Mouse (Mus musculus) embryonic fibroblast, embryonic 13.5 days (primary cell): Measurements from ENCODE around the gene Selenop. TPM values are rescaled to one million over a fixed set of nuclear protein-coding genes. Genes with fewer than 3 reads are reported as not detected.

Source experiments
- H3K27ac ChIP-seq: 2 replicates; pipeline ENCODE4 v1.5.1; 2012; ENCODE audit warnings: low read length, control low read depth, inconsistent platforms; ENCODE audit not compliant: insufficient read depth
- H3K4me1 ChIP-seq: 2 replicates; pipeline ENCODE4 v1.6.1; 2011; ENCODE audit warnings: low read length; ENCODE audit not compliant: control insufficient read depth, insufficient read depth
- H3K4me3 ChIP-seq: 2 replicates; pipeline ENCODE4 v1.5.1; 2011; ENCODE audit warnings: mild to moderate bottlenecking, control low read depth, low read length; ENCODE audit not compliant: insufficient read depth
- CTCF ChIP-seq: IDR thresholded peaks from 2 replicates; pipeline ENCODE4 v1.5.1; 2011; ENCODE audit warnings: mild to moderate bottlenecking, control low read depth, low read length, moderate library complexity, borderline replicate concordance; ENCODE audit not compliant: insufficient read depth
- POLR2A ChIP-seq: IDR thresholded peaks from 2 replicates; pipeline ENCODE4 v1.6.1; 2011; ENCODE audit warnings: low read depth, mild to moderate bottlenecking, control low read depth, low read length, moderate library complexity
- polyA plus RNA-seq: library from polyadenylated mRNA; stranded (reverse); fragments of >200 nt; gene quantifications from 2 replicates; pipeline ENCODE4 v1.2.4, GENCODE M21; 2011; ENCODE audit warnings: low read depth; ENCODE audit not compliant: missing spikeins, insufficient read length

Gene Selenop
- polyA plus RNA-seq, 1 experiment = 38.9 TPM

DNA sequence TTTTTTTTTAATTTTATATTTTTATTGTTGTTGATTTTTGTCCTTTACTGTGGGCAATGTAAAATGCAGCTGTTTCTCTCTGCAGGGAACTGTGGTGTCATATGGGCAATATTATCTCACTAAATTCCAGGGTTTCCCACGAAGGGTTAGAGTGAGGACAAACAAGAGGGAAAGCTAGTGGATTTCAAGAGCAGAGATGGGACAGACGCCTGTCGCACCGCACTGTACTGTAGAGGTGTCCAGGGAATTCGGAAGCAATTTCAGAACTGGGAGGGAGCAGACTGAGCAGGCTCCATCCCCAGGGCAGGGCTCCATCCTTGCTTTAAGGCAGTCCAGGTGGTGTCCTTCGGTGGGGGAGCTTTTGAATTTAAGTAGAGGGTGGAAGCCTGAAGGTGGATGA is 2.9 kb downstream of the Selenop start:
- Histone ChIP-seq H3K4me3 (no peak overlapping the region), H3K27ac (no peak overlapping the region), H3K4me1 (peaks cover 3% of the 10 kb centered on the region; the same call in 1 of the 2 replicates)
- TF ChIP-seq CTCF (no peak), POLR2A (no peak)

DNA sequence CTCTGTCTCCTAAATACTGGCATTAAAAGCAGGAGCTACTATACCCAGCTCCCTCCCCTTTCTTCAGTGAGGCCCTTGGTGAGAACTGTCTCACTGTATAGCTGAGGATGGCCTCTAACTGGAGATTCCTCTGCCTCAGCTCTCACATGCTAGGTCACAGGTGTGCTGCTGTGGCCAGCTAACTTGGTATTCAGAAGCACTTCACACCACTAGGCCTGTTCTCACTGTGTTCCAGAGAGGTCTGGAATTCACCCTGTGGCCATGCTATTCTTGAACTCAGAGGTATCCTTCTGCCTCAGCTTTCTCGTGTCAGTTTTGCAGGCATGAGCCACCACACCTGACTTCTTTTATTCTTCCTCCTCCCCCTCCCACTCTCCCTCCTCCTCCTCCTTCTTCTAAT is 4.8 kb downstream of the Selenop start:
- no peak overlapping the region for H3K4me3 ChIP-seq
- no peak overlapping the region for H3K27ac ChIP-seq
- peaks cover 3% of the 10 kb centered on the region; the same call in 1 of the 2 replicates for H3K4me1 ChIP-seq
- no peak for TF ChIP-seq POLR2A
- no peak for TF ChIP-seq CTCF

DNA sequence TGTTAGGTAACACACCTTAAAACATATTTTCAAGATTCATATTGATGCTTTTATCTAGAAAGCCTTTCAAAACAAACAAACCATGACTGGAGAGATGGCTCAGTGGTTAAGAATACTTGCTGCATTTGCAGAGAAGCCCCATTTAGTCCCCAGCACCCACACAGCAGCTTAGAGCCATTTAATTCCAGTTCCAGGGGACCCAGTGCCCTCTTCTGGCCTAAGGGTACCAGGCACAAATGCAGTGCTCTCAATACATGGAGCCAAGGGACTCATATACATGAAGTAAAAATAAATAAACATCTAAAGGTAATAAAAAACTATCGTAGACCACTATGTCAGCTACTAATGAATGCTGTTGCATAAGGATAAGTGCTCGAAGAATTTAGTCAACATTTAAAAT is 9.0 kb downstream of the Selenop start:
- H3K4me1 ChIP-seq = no peaks in the 10 kb centered on the region
- H3K27ac ChIP-seq = no peak overlapping the region
- no peak overlapping the region for H3K4me3 ChIP-seq
- TF ChIP-seq POLR2A (no peak), CTCF (no peak)

DNA sequence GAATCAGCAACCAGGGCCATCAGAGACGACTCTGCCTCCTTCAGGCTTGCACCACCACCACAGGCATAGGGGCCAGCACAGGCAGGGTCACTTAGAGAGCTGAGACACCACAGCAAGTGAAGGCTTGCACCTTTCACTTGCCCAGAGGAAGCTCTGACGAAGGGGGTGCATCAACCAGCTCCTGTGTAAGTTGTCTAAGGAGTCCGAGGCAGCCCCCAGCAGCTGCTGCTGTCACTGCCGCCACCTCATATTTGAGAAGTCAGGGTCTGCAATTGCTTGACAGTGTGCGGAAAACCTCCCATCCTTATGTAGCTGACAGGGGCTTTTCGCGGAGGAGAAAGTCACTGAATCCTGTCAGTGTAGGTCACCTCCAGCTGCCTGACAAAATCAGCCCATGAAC is 10.9 kb downstream of the Selenop start:
- H3K4me1 ChIP-seq = no peaks in the 10 kb centered on the region
- H3K4me3 ChIP-seq = no peak overlapping the region
- H3K27ac ChIP-seq = no peak overlapping the region
- TF ChIP-seq POLR2A (no peak), CTCF (no peak)

DNA sequence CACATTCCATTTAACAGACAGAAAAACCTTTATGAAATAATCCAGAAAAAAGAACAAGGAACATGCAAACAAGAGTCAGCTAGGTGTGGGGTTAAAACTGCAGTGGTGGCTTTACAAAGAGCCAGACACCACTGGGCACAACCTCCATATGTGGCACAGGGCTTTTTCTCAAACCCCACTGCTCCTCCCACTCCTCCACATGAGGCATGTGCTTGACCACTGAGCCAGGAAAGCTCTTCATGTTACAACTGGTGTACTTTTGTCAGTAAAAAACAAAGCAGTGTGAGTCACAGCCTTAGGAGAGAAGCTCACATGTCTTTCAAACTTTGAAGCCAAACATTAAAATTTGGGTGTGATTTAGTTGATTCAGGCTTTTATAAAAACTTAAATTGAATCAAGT is 12.9 kb downstream of the Selenop start:
- Histone ChIP-seq H3K4me1 (no peaks in the 10 kb centered on the region), H3K27ac (no peak overlapping the region), H3K4me3 (no peak overlapping the region)
- TF ChIP-seq CTCF = no peak
- TF ChIP-seq POLR2A = no peak

DNA sequence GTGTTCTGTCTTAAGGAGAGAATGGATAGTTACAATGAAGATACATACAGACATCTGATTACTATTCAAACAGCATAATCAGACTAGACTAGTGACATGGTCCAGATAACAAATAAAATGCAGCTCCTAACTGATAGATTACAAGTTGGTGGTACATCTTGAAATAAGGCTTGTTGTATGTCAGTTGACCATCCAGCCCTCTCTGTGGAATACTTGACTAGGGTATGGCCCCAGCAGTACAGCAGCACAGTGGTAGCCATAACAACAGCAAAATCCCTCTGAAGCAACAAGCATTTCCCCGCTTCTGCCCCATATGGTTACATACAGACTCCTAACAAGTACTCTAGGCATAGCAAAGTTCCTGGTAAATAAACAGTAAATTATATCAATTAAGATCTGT is 13.4 kb downstream of the Selenop start:
- H3K4me3 ChIP-seq = no peak overlapping the region
- no peaks in the 10 kb centered on the region for H3K4me1 ChIP-seq
- no peak for TF ChIP-seq POLR2A
- no peak for TF ChIP-seq CTCF
- no peak overlapping the region for H3K27ac ChIP-seq

DNA sequence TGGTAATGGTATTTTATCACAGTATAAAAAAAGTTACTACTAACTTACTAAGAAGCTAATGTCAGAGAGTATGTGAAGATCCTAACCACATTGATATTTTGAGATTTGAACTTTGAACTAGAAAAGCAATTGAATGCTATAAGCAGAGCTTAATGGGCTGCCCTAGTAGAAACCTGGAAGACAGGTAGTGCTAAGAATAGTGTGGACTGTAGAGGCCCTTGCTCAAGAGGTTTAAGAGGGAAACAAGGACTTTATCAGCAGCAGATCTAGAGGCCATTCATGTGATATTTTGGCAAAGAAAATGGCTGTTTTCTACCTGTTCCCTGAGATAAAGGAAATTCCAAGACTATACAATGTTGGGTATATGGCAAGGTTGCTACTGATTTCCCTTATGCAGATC is 17.7 kb downstream of the Selenop start:
- TF ChIP-seq CTCF (no peak), POLR2A (no peak)
- Histone ChIP-seq H3K27ac (no peak overlapping the region), H3K4me3 (no peak overlapping the region)

DNA sequence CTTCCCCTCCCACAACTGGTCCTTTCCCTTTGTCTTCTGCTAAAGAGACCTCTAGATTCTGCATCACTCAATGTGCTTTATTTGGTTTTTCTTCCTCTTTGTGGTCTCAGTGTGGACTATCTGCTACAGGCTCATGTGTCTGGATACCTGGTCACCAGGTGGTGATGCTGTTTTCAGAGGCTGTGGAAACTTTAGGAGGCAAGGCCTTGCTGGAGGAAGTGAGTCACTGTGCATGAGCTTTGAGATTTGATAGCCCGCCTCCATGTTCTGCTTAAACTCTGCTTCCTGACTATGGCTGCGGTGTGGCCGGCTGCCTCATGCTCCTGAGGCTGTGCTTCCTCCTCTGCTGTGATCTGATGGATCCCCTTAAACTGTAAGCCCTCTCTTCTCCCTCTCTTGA is 22.1 kb downstream of the Selenop start:
- H3K4me1 ChIP-seq = no peaks in the 10 kb centered on the region
- H3K27ac ChIP-seq = no peak overlapping the region
- TF ChIP-seq CTCF (no peak), POLR2A (no peak)
- H3K4me3 ChIP-seq = no peak overlapping the region

More for the DNA sequence above, 17.7 kb downstream of the Selenop start:
- H3K4me1 ChIP-seq = no peaks in the 10 kb centered on the region

DNA sequence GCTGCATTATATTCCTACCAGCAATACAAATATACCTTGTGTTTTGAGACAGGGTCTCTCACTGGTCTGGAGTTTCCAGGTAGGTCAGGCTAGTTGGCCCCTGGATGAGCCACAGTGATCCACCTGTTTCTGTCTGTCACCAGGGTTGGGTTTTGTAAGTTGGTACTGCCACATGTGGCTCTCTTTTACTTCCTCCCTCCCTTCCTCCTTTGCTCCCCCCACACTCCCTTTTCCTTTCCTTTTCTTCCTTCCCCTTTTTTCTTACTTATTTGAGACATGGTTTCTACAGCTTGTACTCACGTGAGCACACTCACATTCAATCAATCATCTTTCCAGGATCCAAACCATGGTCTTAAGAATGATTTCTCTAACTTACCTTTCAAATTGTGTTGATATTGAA is 25.1 kb downstream of the Selenop start:
- Histone ChIP-seq H3K4me1 (no peaks in the 10 kb centered on the region), H3K27ac (no peak overlapping the region), H3K4me3 (no peak overlapping the region)
- TF ChIP-seq POLR2A = no peak
- TF ChIP-seq CTCF = no peak

DNA sequence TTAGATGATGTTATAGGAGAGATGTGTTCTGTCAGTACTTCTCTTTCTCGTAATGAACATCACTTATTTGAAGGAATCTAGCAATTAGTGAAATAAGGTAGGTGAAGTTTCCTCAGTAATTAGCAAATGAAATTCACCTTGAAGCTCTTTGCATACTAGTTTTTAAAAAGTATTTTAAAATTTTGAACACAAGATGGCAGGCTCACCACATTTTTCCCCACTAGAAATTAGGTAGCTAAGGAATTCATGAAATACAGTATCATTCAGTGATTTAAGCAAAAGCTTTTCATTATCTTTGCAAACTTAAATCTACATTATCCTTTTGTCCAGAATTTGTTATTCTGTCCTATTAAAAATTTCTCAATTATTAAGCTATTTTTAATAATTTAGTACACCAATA is 27.6 kb downstream of the Selenop start:
- Histone ChIP-seq H3K27ac (no peak overlapping the region), H3K4me3 (no peak overlapping the region), H3K4me1 (peaks cover 5% of the 10 kb centered on the region; the same call in 1 of the 2 replicates)
- TF ChIP-seq POLR2A = no peak
- TF ChIP-seq CTCF = no peak

DNA sequence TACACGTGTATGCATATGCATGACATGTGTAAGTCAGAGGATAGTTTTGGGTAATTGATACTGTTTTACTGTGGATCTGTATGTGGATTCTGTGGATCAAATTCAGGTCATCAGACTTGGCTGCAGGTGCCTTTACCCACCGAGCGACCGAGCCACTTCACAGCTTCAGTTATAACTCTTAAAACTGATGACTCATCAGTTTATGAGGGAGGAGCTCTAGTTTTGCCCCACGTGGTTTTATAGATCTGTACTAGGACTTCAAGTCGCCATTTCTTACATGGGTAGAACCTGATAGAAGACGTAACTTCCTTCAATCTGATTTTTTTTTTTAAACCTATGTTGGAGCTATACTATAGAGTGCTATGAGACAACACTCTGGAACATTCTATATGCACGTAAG is 29.3 kb downstream of the Selenop start:
- Histone ChIP-seq H3K4me1 (peaks cover 5% of the 10 kb centered on the region; the same call in 1 of the 2 replicates), H3K4me3 (no peak overlapping the region), H3K27ac (no peak overlapping the region)
- no peak for TF ChIP-seq POLR2A
- no peak for TF ChIP-seq CTCF
